Mouse (Mus musculus) small intestine, adult 2 months (tissue): ENCODE data around the gene Fchsd2. TPM values are rescaled to one million over a fixed set of nuclear protein-coding genes. Genes with fewer than 3 reads are reported as not detected.

Experiments used
- H3K27ac ChIP-seq: fragments of 200-500 bp; 2 replicates; pipeline ENCODE4 v1.5.1; 2012; ENCODE audit warnings: low read depth, low read length, control low read depth, inconsistent platforms; ENCODE audit not compliant: insufficient read depth
- H3K27me3 ChIP-seq: fragments of 200-500 bp; 2 replicates; pipeline ENCODE4 v1.6.1; 2012; ENCODE audit warnings: mild to moderate bottlenecking, moderate library complexity, low read length, inconsistent platforms; ENCODE audit not compliant: control insufficient read depth, insufficient read depth
- H3K36me3 ChIP-seq: fragments of 200-500 bp; 2 replicates; pipeline ENCODE4 v1.6.1; 2012; ENCODE audit warnings: mild to moderate bottlenecking, low read length, control low read depth, inconsistent platforms; ENCODE audit not compliant: control insufficient read depth, insufficient read depth
- H3K4me1 ChIP-seq: fragments of 200-500 bp; 2 replicates; pipeline ENCODE4 v1.6.1; 2012; ENCODE audit warnings: low read length, inconsistent platforms, mixed read lengths; ENCODE audit not compliant: control insufficient read depth, insufficient read depth, insufficient read length
- H3K4me3 ChIP-seq: fragments of 200-500 bp; 2 replicates; pipeline ENCODE4 v1.5.1; 2012; ENCODE audit warnings: low read depth, mild to moderate bottlenecking, control low read depth, inconsistent platforms, low read length, moderate library complexity
- CTCF ChIP-seq: fragments of 200-500 bp; IDR thresholded peaks from 2 replicates; pipeline ENCODE4 v1.5.1; 2012; ENCODE audit warnings: low read depth, mild to moderate bottlenecking, control low read depth, inconsistent platforms, low read length, moderate library complexity, mixed read lengths; ENCODE audit not compliant: insufficient replicate concordance, insufficient read length; ENCODE audit errors: extremely low read depth
- POLR2A ChIP-seq: fragments of 200-500 bp; IDR thresholded peaks from 2 replicates; pipeline ENCODE4 v1.6.1; 2012; ENCODE audit warnings: low read depth, mild to moderate bottlenecking, control low read depth, inconsistent platforms, low read length, moderate library complexity
- WGBS: fragments of 180-500 bp; shearing (Covaris S2); methylation state at CpG from one replicate; pipeline ENCODE4 v1.1.7; 2018; 5-methylcytosine and 5-hydroxymethylcytosine counted together
- polyA plus RNA-seq: library from polyadenylated mRNA; depleted of rRNA; stranded (reverse); fragments of >200 nt; gene quantifications from 2 replicates; pipeline ENCODE4 v1.2.3, GENCODE M21; 2012

Gene Fchsd2
- polyA plus RNA-seq, 1 experiment = 6.9 TPM

- no peaks in the 10 kb centered on the region for H3K4me1 ChIP-seq
- TF ChIP-seq CTCF (no peak), POLR2A (no peak)
- no peak overlapping the region for H3K27ac ChIP-seq
- H3K36me3 ChIP-seq = peaks cover 7% of the 10 kb centered on the region
- H3K4me3 ChIP-seq = no peak overlapping the region
- WGBS = 95% methylated on average over 3 of the region's 3 CpGs
- H3K27me3 ChIP-seq = no peaks in the 10 kb centered on the region
Measured at GRCm38 (mm10) chr7:101155284-101155683, 62.6 kb downstream of the Fchsd2 start.

GRCm38 (mm10) chr7:101160266-101160665 is 67.6 kb downstream of the Fchsd2 start:
- TF ChIP-seq CTCF (no peak), POLR2A (no peak)
- Histone ChIP-seq H3K27me3 (no peaks in the 10 kb centered on the region), H3K36me3 (no peaks in the 10 kb centered on the region), H3K27ac (no peak overlapping the region), H3K4me3 (no peak overlapping the region), H3K4me1 (no peaks in the 10 kb centered on the region)
- 76% methylated on average over 2 of the region's 2 CpGs for WGBS

GRCm38 (mm10) chr7:101162781-101163180 is 70.1 kb downstream of the Fchsd2 start:
- 89% methylated on average over 1 of the region's 1 CpGs for WGBS
- H3K4me1 ChIP-seq = no peaks in the 10 kb centered on the region
- H3K27ac ChIP-seq = no peak overlapping the region
- H3K36me3 ChIP-seq = no peaks in the 10 kb centered on the region
- TF ChIP-seq POLR2A (no peak), CTCF (no peak)
- no peak overlapping the region for H3K4me3 ChIP-seq
- H3K27me3 ChIP-seq = no peaks in the 10 kb centered on the region

GRCm38 (mm10) chr7:101163878-101164277 is 71.2 kb downstream of the Fchsd2 start:
- Histone ChIP-seq H3K36me3 (no peaks in the 10 kb centered on the region), H3K27ac (no peak overlapping the region), H3K27me3 (no peaks in the 10 kb centered on the region), H3K4me1 (no peaks in the 10 kb centered on the region), H3K4me3 (no peak overlapping the region)
- TF ChIP-seq CTCF = no peak
- TF ChIP-seq POLR2A = no peak
- 76% methylated on average over 4 of the region's 4 CpGs for WGBS

GRCm38 (mm10) chr7:101166568-101166967 is 73.9 kb downstream of the Fchsd2 start:
- Histone ChIP-seq H3K4me1 (no peaks in the 10 kb centered on the region), H3K36me3 (0 out of 2 replicates have a peak, but pooled peaks cover 2% of the 10 kb centered on the region), H3K4me3 (no peak overlapping the region), H3K27ac (no peak overlapping the region), H3K27me3 (no peaks in the 10 kb centered on the region)
- TF ChIP-seq CTCF = no peak
- TF ChIP-seq POLR2A = no peak
- 49% methylated on average over 2 of the region's 2 CpGs for WGBS

- 52% methylated on average over 3 of the region's 3 CpGs for WGBS
- H3K4me3 ChIP-seq = no peak overlapping the region
- no peak for TF ChIP-seq CTCF
- no peak for TF ChIP-seq POLR2A
Measured at GRCm38 (mm10) chr7:101170482-101170881, 77.8 kb downstream of the Fchsd2 start.

GRCm38 (mm10) chr7:101171002-101171401 is 78.3 kb downstream of the Fchsd2 start:
- TF ChIP-seq CTCF (no peak), POLR2A (no peak)
- WGBS = 82% methylated on average over 1 of the region's 1 CpGs
- Histone ChIP-seq H3K27ac (no peak overlapping the region), H3K4me1 (no peaks in the 10 kb centered on the region), H3K27me3 (no peaks in the 10 kb centered on the region), H3K36me3 (0 out of 2 replicates have a peak, but pooled peaks cover 2% of the 10 kb centered on the region), H3K4me3 (no peak overlapping the region)

More at GRCm38 (mm10) chr7:101170482-101170881, 77.8 kb downstream of the Fchsd2 start:
- Histone ChIP-seq H3K27me3 (no peaks in the 10 kb centered on the region), H3K36me3 (0 out of 2 replicates have a peak, but pooled peaks cover 2% of the 10 kb centered on the region), H3K4me1 (no peaks in the 10 kb centered on the region), H3K27ac (no peak overlapping the region)
